Mouse (Mus musculus): ENCODE results near the gene Mras. TPM values are rescaled to one million over a fixed set of nuclear protein-coding genes. Genes with fewer than 3 reads are reported as not detected.

Mras gene
- total RNA-seq, 2 experiments from 2014 or later = 161 to 167 TPM

DNA sequence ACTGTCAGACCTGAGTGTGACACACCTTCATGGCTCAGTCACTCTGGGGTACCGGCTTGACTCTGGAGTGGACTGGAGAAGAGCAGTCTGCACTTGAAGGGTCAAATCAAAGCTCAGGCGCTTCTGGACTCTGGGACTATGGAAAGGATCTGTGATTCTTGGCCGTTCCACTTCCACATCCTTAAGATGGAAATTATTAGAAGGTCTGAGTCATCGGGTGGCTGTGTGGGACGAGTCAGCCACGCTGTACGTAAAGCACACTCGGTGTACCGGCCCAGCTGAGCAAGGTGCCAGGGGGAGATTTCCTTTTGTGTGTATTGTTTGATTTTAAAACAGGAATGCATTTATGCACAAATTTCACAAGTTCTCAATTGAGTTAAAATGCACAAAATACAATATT, 75.2 kb downstream of the Mras start:
- DNase-seq (ENCODE audit: low spot score in 2 of 2) = no peak

GRCm38 (mm10) chr9:99359012-99359411, 78.2 kb downstream of the Mras start:
- no peak for DNase-seq (ENCODE audit: low spot score in 2 of 2)

DNA sequence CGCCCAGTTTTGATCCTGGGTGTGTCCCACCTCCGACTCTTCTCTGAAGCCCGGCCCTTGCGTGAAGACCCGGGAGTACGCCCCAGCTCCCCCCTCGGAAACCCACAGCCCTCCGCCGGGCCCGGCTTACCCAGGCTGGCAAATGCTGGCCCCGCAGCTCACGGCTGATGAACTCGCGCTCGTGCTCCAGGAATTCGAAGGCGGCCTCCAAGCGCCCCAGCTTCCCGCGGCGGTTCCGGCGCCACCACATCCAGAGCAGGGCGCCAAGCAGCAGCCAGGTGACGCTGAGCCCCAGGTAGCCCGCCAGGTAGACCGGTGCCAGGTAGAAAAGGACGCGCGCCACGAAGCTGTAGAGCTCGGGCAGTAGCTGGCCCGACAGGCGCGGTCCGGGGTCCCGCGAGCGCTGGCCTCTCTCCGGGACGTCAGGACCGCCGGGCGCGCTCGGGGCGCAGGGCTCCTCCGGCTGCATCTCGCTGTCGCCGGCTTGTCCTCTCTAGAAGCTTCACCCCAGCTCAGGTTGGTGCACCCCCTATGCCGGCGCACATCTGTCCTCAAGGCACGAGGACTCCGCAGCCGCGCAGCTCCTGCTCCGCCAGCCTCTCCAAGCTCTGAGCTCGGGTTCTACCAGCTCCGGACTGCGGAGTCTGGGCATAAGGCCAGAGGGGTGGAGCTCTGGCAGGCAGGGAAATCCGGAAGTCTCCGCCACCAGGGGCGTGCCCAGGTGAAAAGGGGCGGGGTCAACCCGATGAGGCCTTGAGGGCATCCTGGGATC, 79.1 kb downstream of the Mras start, which contains the start of gene Esyt3:
Esyt3 (minus strand) TSS at position 637 of the 772 bp plus-strand sequence.
- peak in 1 of 2 experiments; percentile 43 for DNase-seq (ENCODE audit: low spot score in 2 of 2)

DNA sequence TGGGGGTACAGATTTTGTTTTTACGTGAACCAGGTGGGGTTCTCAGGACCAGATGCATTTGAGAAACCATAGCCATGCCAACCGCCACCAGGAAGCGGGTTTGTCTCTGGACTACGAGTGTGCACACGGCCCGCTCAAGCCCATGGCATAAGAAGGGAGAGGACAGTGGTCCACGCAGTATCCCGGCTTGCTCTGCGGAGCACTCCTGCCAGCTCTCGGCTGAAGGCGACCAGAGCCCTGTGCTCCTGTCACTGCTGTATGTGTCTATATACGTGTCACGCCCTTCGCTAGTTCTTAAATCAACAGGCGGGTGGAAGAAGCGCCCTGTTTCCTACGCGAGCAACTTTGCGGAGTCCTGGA, 79.6 kb downstream of the Mras start:
- DNase-seq (ENCODE audit: low spot score in 2 of 2) = no peak

DNA sequence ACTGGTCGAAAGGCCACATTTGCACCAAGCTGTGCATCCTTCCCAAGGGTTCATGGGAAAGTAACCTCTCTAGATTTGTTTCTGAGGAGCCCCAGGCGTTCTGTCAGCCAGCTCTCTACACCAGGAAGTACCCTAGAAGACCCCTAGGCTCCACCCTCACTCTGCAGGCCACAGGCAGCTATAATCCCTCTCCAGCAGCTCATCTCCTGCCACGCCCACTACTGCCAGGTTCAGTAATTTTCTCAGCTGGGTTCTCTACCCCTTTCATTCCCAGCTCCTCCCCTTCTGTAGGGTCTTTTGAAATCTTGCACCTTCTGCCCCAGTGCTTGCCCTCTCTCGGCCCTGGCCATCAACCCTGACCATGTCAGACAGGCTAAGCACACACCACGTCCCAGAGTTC, 81.2 kb downstream of the Mras start:
- no peak for DNase-seq (ENCODE audit: low spot score in 2 of 2)

DNA sequence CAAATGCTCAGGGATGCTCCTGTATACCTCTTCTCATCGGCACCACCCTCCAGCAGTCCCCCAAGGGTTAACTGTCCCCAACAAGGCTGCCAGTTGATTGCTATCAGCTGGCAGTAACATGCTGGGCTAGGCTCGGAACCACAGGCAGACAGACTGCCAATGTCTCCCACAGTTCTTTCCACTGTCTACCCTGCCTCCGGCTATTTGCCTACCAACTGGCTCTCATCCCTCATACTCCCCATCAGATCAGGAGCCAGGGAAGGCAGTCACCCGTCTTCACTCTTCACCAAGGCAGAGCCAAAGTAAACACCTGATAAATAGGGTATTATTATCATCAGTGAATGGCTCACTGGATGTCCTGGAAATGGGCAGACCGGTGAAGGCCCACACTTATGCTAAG, 82.4 kb downstream of the Mras start:
- no peak for DNase-seq (ENCODE audit: low spot score in 2 of 2)

DNA sequence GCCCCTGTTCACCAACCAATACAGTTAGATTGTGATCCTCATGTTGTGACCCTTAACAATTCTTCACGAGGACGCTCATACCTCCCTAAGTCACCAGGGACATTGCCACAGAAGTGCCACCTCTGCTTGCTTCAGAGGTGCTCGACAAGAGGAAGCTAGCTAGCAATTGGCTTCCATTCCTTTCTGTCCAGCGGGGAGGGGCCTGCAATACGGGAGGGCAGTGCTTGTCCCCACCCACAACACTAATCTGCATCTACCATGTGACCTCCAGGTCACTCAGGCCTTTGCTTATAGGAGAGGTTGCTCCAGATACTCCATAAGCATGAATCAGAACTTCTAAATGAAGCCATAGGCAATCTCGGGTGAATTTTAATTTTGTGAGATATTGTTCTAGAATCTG, 83.8 kb downstream of the Mras start:
- no peak for DNase-seq (ENCODE audit: low spot score in 2 of 2)

DNA sequence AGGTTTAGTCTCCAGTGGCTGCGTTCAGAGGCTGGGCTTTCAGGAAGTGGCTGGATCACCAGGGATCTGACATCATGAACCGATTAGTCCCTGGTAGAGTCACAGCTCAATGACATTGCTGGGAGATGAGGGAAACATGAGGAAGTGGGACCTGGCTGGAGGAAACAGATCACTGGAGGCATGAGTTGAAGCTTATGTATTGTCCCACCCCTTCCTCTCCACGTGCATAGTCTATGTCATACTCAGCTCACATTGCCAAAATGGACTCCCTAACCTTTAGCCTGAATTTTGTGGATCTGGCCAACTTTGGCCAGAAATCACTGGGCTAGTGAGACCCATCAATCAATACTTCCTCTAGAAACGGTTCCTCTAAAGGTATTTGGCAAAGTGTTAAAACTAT, 84.2 kb downstream of the Mras start:
- DNase-seq (ENCODE audit: low spot score in 2 of 2) = no peak

- DNase-seq (ENCODE audit: low spot score in 2 of 2) = peak; percentile 65 to 67
Observed at GRCm38 (mm10) chr9:99345351-99345792, 91.8 kb downstream of the Mras start.

- no peak for DNase-seq (ENCODE audit: low spot score in 2 of 2)
Observed at GRCm38 (mm10) chr9:99341600-99341999, 95.6 kb downstream of the Mras start.

- DNase-seq (ENCODE audit: low spot score in 2 of 2) = peak in 1 of 2 experiments; percentile 10
Observed at GRCm38 (mm10) chr9:99340126-99340525, 97.1 kb downstream of the Mras start.

DNA sequence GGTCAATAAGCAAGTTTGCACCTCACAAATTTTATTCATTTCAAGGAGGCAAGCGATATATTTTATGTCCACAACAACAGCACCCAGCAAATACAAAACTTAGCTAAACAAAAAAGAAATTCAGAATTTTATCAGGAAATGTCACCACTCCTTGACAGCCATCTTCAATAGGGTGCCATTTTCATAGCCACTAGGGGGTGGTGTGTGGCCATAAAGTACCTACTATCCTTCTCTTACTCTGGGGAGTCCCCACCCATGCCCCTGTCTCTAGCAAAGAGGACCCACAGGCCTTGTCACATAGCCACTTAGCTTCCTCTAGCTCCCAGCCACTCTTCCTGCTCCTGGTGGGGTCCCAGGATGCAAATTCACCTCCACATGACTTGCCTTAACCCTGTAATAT, 98.0 kb downstream of the Mras start:
- no peak for DNase-seq (ENCODE audit: low spot score in 2 of 2)

DNA sequence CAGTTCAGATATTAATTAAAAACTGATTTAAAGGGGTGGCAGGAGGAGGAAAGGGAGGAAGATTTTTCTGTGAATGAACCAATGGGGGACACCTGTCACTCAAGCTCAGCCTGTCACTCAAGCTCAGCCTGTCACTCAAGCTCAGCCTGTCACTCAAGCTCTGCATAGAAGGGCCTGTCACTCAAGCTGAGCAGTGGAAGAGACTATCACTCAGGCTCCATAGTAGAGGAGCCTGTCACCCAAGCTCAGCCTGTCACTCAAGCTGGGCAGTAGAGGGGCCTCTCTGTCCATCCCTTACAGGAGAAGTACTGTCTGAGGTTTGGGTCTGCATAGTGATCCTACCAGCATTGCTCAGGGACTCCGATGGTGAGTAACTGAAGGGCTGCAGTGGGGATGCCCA, 98.9 kb downstream of the Mras start:
- no peak for DNase-seq (ENCODE audit: low spot score in 2 of 2)

GRCm38 (mm10) chr9:99336538-99336937, 100.6 kb downstream of the Mras start:
- DNase-seq (ENCODE audit: low spot score in 2 of 2) = no peak

Other genes with a start within 250 kb of the Mras start
- gene Faiml, start 200.1 kb downstream of the Mras start, total RNA-seq (2021) = not detected
- 10 to 100 TPM; 19.2 to 23.9 TPM for gene Cep70, start 194.0 kb downstream of the Mras start, total RNA-seq (2021)
- 1 to 10 TPM in 1 of 2 experiments, under 1 TPM in 1; 0.95 to 1.4 TPM for gene Esyt3, start 78.8 kb downstream of the Mras start, total RNA-seq (2021)
- not detected for gene Nme9, start 14.1 kb upstream of the Mras start, total RNA-seq (2021)
- gene Armc8, start 131.5 kb upstream of the Mras start, total RNA-seq (2021) = 10 to 100 TPM; 55.4 to 55.7 TPM
- gene Dbr1, start 138.4 kb upstream of the Mras start, total RNA-seq (2021) = 10 to 100 TPM; 11.2 to 13.8 TPM
- gene A4gnt, start 175.1 kb upstream of the Mras start, total RNA-seq (2021) = under 1 TPM; 0.16 to 0.28 TPM
- gene Dzip1l, start 192.1 kb upstream of the Mras start, total RNA-seq (2021) = 10 to 100 TPM; 25.1 to 27.5 TPM